Mouse (Mus musculus) neural tube, embryonic 11.5 days (tissue): ENCODE results near the gene Cdh10. TPM values are rescaled to one million over a fixed set of nuclear protein-coding genes. Genes with fewer than 3 reads are reported as not detected.

Experiments used
- ATAC-seq: fragments of 200-750 bp; cut with Nextera tagmentation; 2 replicates; pipeline ENCODE4 v1.8.0; 2017; ENCODE audit warnings: moderate number of reproducible peaks, mild to moderate bottlenecking, moderate TSS enrichment, moderate library complexity; ENCODE audit not compliant: insufficient read depth, low FRiP score, low TSS enrichment
- DNase-seq: peaks from one replicate; pipeline ENCODE4 v3.0.0-alpha.2; 2015; ENCODE audit warnings: low spot score
- H3K27ac ChIP-seq: fragments of 300-500 bp; sonication (generic); 2 replicates; pipeline ENCODE4 v1.5.1; 2014; ENCODE audit warnings: low read depth, mild to moderate bottlenecking, low read length
- H3K27me3 ChIP-seq: fragments of 300-500 bp; sonication (generic); 2 replicates; pipeline ENCODE4 v1.6.1; 2014; ENCODE audit warnings: mild to moderate bottlenecking, low read length, mixed read lengths; ENCODE audit not compliant: control insufficient read depth, insufficient read depth
- H3K36me3 ChIP-seq: fragments of 300-500 bp; sonication (generic); 2 replicates; pipeline ENCODE4 v1.6.1; 2014; ENCODE audit warnings: mild to moderate bottlenecking, low read length, moderate library complexity, mixed read lengths; ENCODE audit not compliant: control insufficient read depth, insufficient read depth
- H3K4me1 ChIP-seq: fragments of 300-500 bp; sonication (generic); 2 replicates; pipeline ENCODE4 v1.6.1; 2014; ENCODE audit warnings: low read length, mixed read lengths; ENCODE audit not compliant: control insufficient read depth, insufficient read depth
- H3K4me2 ChIP-seq: fragments of 300-500 bp; sonication (generic); 2 replicates; pipeline ENCODE4 v1.6.1; 2014; ENCODE audit warnings: low read depth, mild to moderate bottlenecking, moderate library complexity
- H3K4me3 ChIP-seq: fragments of 300-500 bp; sonication (generic); 2 replicates; pipeline ENCODE4 v1.5.1; 2014; ENCODE audit warnings: low read depth, low read length
- H3K9ac ChIP-seq: fragments of 300-500 bp; sonication (generic); 2 replicates; pipeline ENCODE4 v1.6.1; 2014; ENCODE audit warnings: mild to moderate bottlenecking, low read length
- H3K9me3 ChIP-seq: fragments of 300-500 bp; sonication (generic); 2 replicates; pipeline ENCODE4 v1.6.1; 2016; ENCODE audit warnings: low read length; ENCODE audit not compliant: control insufficient read depth
- WGBS: fragments of 180-500 bp; shearing (Covaris S2); extraction: QIAGEN DNeasy Blood & Tissue Kit; methylation state at CpG from one replicate; pipeline ENCODE4 v1.1.7; 2014; 5-methylcytosine and 5-hydroxymethylcytosine counted together
- polyA plus RNA-seq: library from polyadenylated mRNA; unstranded; fragments of >200 nt; fragmentation: Nextera tagmentation; extraction: Ambion mirVana; gene quantifications from 2 replicates; pipeline ENCODE4 v1.2.1, GENCODE M21; 2014

Cdh10 gene
- polyA plus RNA-seq: 4.4 and 5.5 TPM in 2 replicates

GRCm38 (mm10) chr15:18818185-18818973 lies at the start of gene Cdh10:
Cdh10 (plus strand) TSS chr15:18818947.
- Histone ChIP-seq H3K4me1 (no peaks in the 10 kb centered on the region), H3K36me3 (no peaks in the 10 kb centered on the region), H3K4me2 (peak within 1 kb of the TSS; percentile 19), H3K9ac (0 out of 2 replicates have a peak within 1 kb of the TSS, but pooled peaks have one; percentile 15), H3K27ac (no peak within 1 kb of the TSS), H3K4me3 (peak within 1 kb of the TSS; percentile 26), H3K9me3 (no peaks in the 10 kb centered on the region), H3K27me3 (no peaks in the 10 kb centered on the region)
- DNase-seq (peak; percentile 82), ATAC-seq (peak; percentile 92)
- WGBS: 1% methylated on average over 24 of the region's 24 CpGs

DNA sequence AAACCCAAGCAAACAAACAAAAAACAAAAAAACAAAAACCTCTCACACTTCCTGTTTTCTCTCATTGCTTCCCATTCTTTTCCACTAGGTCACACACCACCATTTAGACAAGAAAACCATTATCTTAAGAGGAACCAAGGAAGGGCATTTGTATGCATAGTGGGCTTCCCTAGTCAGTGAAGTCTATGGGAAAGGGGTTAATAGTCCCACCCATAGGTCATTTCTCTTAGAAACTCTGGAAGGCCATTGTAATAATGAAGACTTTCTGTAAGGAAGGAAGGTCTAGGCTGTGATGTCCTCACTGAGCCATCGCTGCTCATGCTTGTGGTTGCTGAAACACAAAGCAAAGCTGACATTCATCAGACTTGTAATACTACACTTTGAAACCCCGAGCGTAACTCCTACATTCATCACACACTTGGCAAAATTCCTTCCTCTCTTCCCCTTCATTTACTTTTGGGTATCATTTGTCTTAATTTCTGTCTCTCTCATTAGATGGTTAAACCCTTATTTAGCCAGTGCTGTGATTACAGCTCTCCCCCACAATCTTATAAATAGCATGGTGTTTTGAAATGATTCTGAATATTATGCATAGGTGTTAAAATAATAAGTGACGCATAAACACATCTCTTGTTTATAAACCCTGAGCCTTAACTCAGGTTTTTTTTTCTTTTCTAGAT lies 9.5 kb upstream of the Cdh10 start:
- 69% methylated on average over 4 of the region's 4 CpGs for WGBS
- no peaks in the 10 kb centered on the region for H3K36me3 ChIP-seq
- H3K4me2 ChIP-seq: no peak overlapping the region
- H3K27ac ChIP-seq: no peak overlapping the region
- H3K4me3 ChIP-seq: no peak overlapping the region
- H3K9me3 ChIP-seq: no peaks in the 10 kb centered on the region
- DNase-seq (no peak), ATAC-seq (no peak)
- no peak overlapping the region for H3K9ac ChIP-seq
- no peaks in the 10 kb centered on the region for H3K27me3 ChIP-seq
- no peaks in the 10 kb centered on the region for H3K4me1 ChIP-seq

DNA sequence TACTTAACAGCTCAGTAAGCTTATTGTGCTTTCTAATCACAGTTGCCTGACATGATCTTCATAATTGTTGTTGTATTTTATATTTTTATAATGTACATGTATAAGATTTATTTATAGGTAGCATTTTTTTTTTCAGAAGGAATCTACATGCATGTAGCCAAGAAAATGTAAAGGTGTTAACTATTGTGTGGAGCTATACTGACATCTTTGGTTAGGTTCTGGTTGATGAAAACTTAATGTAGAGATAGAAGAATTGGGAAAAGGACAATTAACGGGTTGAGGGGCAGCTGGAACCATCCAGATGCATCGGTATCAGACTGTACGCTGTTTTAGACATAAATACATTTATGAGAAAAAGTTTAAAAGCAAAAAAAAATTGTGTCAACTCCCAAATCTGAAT lies 1.0 kb upstream of the Cdh10 start:
- H3K4me3 ChIP-seq: no peak overlapping the region
- no peak for DNase-seq
- H3K27ac ChIP-seq: no peak overlapping the region
- no peak overlapping the region for H3K9ac ChIP-seq
- H3K36me3 ChIP-seq: no peaks in the 10 kb centered on the region
- H3K4me2 ChIP-seq: no peak overlapping the region
- 77% methylated on average over 3 of the region's 3 CpGs for WGBS
- no peaks in the 10 kb centered on the region for H3K4me1 ChIP-seq
- ATAC-seq: no peak
- no peaks in the 10 kb centered on the region for H3K9me3 ChIP-seq
- no peaks in the 10 kb centered on the region for H3K27me3 ChIP-seq

- ATAC-seq: no peak
- Histone ChIP-seq H3K36me3 (no peaks in the 10 kb centered on the region), H3K4me3 (no peak overlapping the region), H3K9ac (no peak overlapping the region), H3K4me1 (no peaks in the 10 kb centered on the region), H3K4me2 (no peak overlapping the region), H3K9me3 (no peaks in the 10 kb centered on the region), H3K27me3 (no peaks in the 10 kb centered on the region), H3K27ac (no peak overlapping the region)
- no peak for DNase-seq
- 33% methylated on average over 3 of the region's 3 CpGs for WGBS
Measured at GRCm38 (mm10) chr15:18820226-18820625, 1.5 kb downstream of the Cdh10 start.

GRCm38 (mm10) chr15:18821114-18821756 lies 2.5 kb downstream of the Cdh10 start:
- H3K4me2 ChIP-seq: no peak overlapping the region
- no peaks in the 10 kb centered on the region for H3K36me3 ChIP-seq
- WGBS: 26% methylated on average over 10 of the region's 10 CpGs
- H3K9ac ChIP-seq: no peak overlapping the region
- DNase-seq (peak; percentile 82), ATAC-seq (peak; percentile 67)
- H3K27me3 ChIP-seq: no peaks in the 10 kb centered on the region
- no peak overlapping the region for H3K4me3 ChIP-seq
- no peaks in the 10 kb centered on the region for H3K9me3 ChIP-seq
- no peak overlapping the region for H3K27ac ChIP-seq
- H3K4me1 ChIP-seq: no peaks in the 10 kb centered on the region

- Histone ChIP-seq H3K36me3 (no peaks in the 10 kb centered on the region), H3K9me3 (no peaks in the 10 kb centered on the region), H3K4me1 (no peaks in the 10 kb centered on the region), H3K27ac (no peak overlapping the region), H3K4me2 (no peak overlapping the region), H3K9ac (no peak overlapping the region), H3K27me3 (no peaks in the 10 kb centered on the region), H3K4me3 (no peak overlapping the region)
- DNase-seq: no peak
- 92% methylated on average over 2 of the region's 2 CpGs for WGBS
- ATAC-seq: no peak
Measured at GRCm38 (mm10) chr15:18823420-18823819, 4.7 kb downstream of the Cdh10 start.

- H3K27me3 ChIP-seq: no peaks in the 10 kb centered on the region
- H3K9ac ChIP-seq: no peak overlapping the region
- no peaks in the 10 kb centered on the region for H3K36me3 ChIP-seq
- 23% methylated on average over 4 of the region's 4 CpGs for WGBS
- ATAC-seq: 0 out of 2 replicates have a peak, but pooled peaks have one; percentile 41
- no peak overlapping the region for H3K4me3 ChIP-seq
- H3K4me1 ChIP-seq: no peaks in the 10 kb centered on the region
- no peak overlapping the region for H3K27ac ChIP-seq
- no peaks in the 10 kb centered on the region for H3K9me3 ChIP-seq
- peak; percentile 64 for DNase-seq
- H3K4me2 ChIP-seq: no peak overlapping the region
Measured at GRCm38 (mm10) chr15:18832263-18832662, 13.5 kb downstream of the Cdh10 start.

- no peaks in the 10 kb centered on the region for H3K4me1 ChIP-seq
- ATAC-seq: no peak
- H3K9me3 ChIP-seq: no peaks in the 10 kb centered on the region
- no peaks in the 10 kb centered on the region for H3K36me3 ChIP-seq
- H3K27me3 ChIP-seq: no peaks in the 10 kb centered on the region
- no peak overlapping the region for H3K4me2 ChIP-seq
- no peak overlapping the region for H3K9ac ChIP-seq
- H3K27ac ChIP-seq: no peak overlapping the region
- WGBS: 86% methylated on average over 2 of the region's 2 CpGs
- H3K4me3 ChIP-seq: no peak overlapping the region
- DNase-seq: no peak
Measured at GRCm38 (mm10) chr15:18841769-18842168, 23.0 kb downstream of the Cdh10 start.
